ENCODE assay signal across 11 mouse cellular contexts in the genomic region with DNA sequence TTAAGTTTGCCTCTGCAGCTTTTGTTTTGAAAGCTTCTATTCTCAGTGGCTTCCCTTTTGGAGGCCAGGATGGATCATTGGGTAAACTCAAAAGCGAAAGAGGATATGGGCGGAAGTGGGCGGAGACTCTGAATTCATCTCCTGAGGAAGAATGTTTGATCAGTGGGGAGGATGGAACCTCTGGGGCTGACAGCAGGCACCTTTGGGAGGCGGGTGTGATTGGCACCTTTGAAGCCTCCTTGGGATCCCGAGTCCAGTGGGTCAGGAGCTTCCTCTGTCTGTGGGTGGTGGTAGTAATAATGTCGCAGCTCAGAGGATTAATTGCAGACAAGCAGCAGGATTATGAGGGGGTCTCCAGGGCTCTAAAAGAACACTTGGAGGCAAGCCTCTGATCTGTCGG.
DNase-seq lines count a peak whose midpoint lies in the region; ATAC-seq and TF ChIP-seq lines count a peak whose summit lies in the region.
"Had no signal": no experiment of that assay in that cellular context is flagged by ENCODE, and none has a peak within 500 bp of the region (broad histone marks: within the 10 kb centered on the region; RNA-seq: fewer than 3 reads in every experiment).

No protein-coding gene starts in this region.

- peaks cover 9% of the 10 kb centered on the region for H3K4me1 ChIP-seq in forebrain, embryonic 13.5 days
- H3K4me1 ChIP-seq in liver, embryonic 14.5 days (replicated peaks; ENCODE audit: control insufficient read depth in 2 of 2, insufficient read depth in 2 of 2, low read length in 1 of 2) = peaks cover 0 to 2% of the 10 kb centered on the region in 2 experiments; a peak in 2 of 4 replicates
- peaks cover 33% of the 10 kb centered on the region for H3K4me1 ChIP-seq in stomach, embryonic 14.5 days (ENCODE audit: control insufficient read depth, insufficient read depth, low read length)

- no peak overlapping the region for H3K9ac ChIP-seq in forebrain, embryonic 13.5 days
- H3K9ac ChIP-seq in liver, embryonic 14.5 days (replicated peaks) = no peak overlapping the region
- no peak overlapping the region for H3K9ac ChIP-seq in stomach, embryonic 14.5 days (replicated peaks; ENCODE audit: low read depth, low read length)
- H3K9ac ChIP-seq: limb, embryonic 12.5 days had no signal

- WGBS in forebrain, embryonic 13.5 days = 4% methylated on average over 7 of the region's 7 CpGs
- 17% methylated on average over 7 of the region's 7 CpGs for WGBS in liver, embryonic 14.5 days (ENCODE audit: insufficient replicate concordance)
- 21% methylated on average over 7 of the region's 7 CpGs for WGBS in stomach, embryonic 14.5 days

- DNase-seq in testis, postnatal 10 days (ENCODE audit: low spot score) = peak; percentile 46
- DNase-seq in testis, postnatal 14 days (ENCODE audit: low spot score) = no peak
- no peak for DNase-seq in liver, embryonic 14.5 days (ENCODE audit: low read depth in 3 of 3, low spot score in 3 of 3)
- no peak for DNase-seq in left cerebral cortex, postnatal 25 days (ENCODE audit: low spot score in 2 of 2)
- no peak for DNase-seq in right cerebral cortex, postnatal 14 days
- no peak for DNase-seq in cerebellum, adult 9-10 months
- DNase-seq: right cerebral cortex, adult 18-20 months had no signal

- H3K9me3 ChIP-seq in forebrain, embryonic 13.5 days (replicated peaks) = no peaks in the 10 kb centered on the region
- H3K9me3 ChIP-seq in liver, embryonic 14.5 days (ENCODE audit: control insufficient read depth, low read length) = no peaks in the 10 kb centered on the region
- H3K9me3 ChIP-seq in stomach, embryonic 14.5 days (ENCODE audit: control insufficient read depth, low read depth, low read length) = no peaks in the 10 kb centered on the region
- H3K9me3 ChIP-seq: limb, embryonic 12.5 days had no signal

- no peaks in the 10 kb centered on the region for H3K36me3 ChIP-seq in forebrain, embryonic 13.5 days (ENCODE audit: poor library complexity, severe bottlenecking)
- H3K36me3 ChIP-seq in liver, embryonic 14.5 days (replicated peaks; ENCODE audit: control insufficient read depth, insufficient read depth, low read depth) = no peaks in the 10 kb centered on the region
- H3K36me3 ChIP-seq in stomach, embryonic 14.5 days (ENCODE audit: control insufficient read depth, insufficient read depth, low read length) = no peaks in the 10 kb centered on the region
- H3K36me3 ChIP-seq: limb, embryonic 12.5 days had no signal

- peaks cover 54% of the 10 kb centered on the region for H3K27me3 ChIP-seq in forebrain, embryonic 13.5 days
- H3K27me3 ChIP-seq in liver, embryonic 14.5 days (ENCODE audit: control insufficient read depth, insufficient read depth, low read length) = no peaks in the 10 kb centered on the region
- no peaks in the 10 kb centered on the region for H3K27me3 ChIP-seq in stomach, embryonic 14.5 days (ENCODE audit: control insufficient read depth, insufficient read depth, low read length)

- 0 out of 2 replicates have a peak overlapping the region, but pooled peaks have one; percentile 6 for H3K4me2 ChIP-seq in forebrain, embryonic 13.5 days
- H3K4me2 ChIP-seq in liver, embryonic 14.5 days (ENCODE audit: low read depth) = peak overlapping the region; percentile 8; the same call in 1 of the 2 replicates
- H3K4me2 ChIP-seq in stomach, embryonic 14.5 days (replicated peaks; ENCODE audit: low read depth, low read length) = no peak overlapping the region
- H3K4me2 ChIP-seq: limb, embryonic 12.5 days had no signal

- intact Hi-C loops in left cerebral cortex, postnatal 25 days (cut with DNase I) = loop anchor here (10.0 kb wide), 1 partner anchor 231 kb away; no protein-coding TSS in a partner anchor

- TF ChIP-seq CTCF in liver, embryonic 14.5 days (IDR thresholded peaks at IDR 0.05; ENCODE audit: low read depth) = no peak

- H3K4me3 ChIP-seq in forebrain, embryonic 13.5 days = no peak overlapping the region
- H3K4me3 ChIP-seq in liver, embryonic 14.5 days (ENCODE audit: insufficient read depth in 1 of 2, low read depth in 2 of 2, low read length in 2 of 2) = no peak overlapping the region
- no peak overlapping the region for H3K4me3 ChIP-seq in stomach, embryonic 14.5 days (ENCODE audit: low read depth, low read length)
- H3K4me3 ChIP-seq: erythroblast, embryonic 14.5 days; limb, embryonic 12.5 days had no signal

- H3K27ac ChIP-seq in forebrain, embryonic 13.5 days = no peak overlapping the region
- no peak overlapping the region for H3K27ac ChIP-seq in liver, embryonic 14.5 days
- peak overlapping the region; percentile 4; the same call in 1 of the 2 replicates for H3K27ac ChIP-seq in stomach, embryonic 14.5 days (ENCODE audit: low read length)
- H3K27ac ChIP-seq: limb, embryonic 12.5 days had no signal

- no peak for TF ChIP-seq EP300 in liver, embryonic 14.5 days (IDR thresholded peaks at IDR 0.05; ENCODE audit: low read depth)

- no peak for ATAC-seq in forebrain, embryonic 13.5 days
- ATAC-seq in liver, embryonic 14.5 days (ENCODE audit: insufficient read depth) = no peak
- no peak for ATAC-seq in stomach, embryonic 14.5 days (ENCODE audit: insufficient number of reproducible peaks, insufficient read depth, low FRiP score, low read depth)
